Mouse (Mus musculus): ENCODE measurements around the gene Ace2. TPM values are rescaled to one million over a fixed set of nuclear protein-coding genes. Genes with fewer than 3 reads are reported as not detected.

Gene Ace2
- polyA plus RNA-seq, 1 experiment from 2014 or later: 2.1 TPM

DNA sequence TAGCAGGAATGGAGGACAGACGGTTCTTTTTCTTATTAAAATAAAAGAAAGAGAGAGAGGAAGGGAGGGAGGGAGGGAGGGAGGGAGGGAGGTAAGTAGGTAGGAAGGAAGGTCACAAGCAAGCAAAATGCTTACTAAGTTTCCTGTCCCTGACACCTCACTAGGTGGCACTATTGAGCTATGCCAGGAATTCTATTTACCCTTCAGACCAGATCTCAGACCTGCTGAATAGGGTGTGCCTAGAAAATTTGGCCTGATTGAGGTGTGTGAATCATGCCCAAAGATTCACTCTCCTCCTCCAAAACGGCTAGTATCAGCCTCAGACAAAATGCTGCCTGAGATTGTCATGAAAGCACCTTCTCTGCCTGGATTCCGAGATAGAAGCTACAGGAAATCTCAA lies 44.7 kb downstream of the Ace2 start:
- H3K9me3 ChIP-seq: no peaks in the 10 kb centered on the region
- no peak for ATAC-seq (ENCODE audit: insufficient number of reproducible peaks, insufficient read depth, low FRiP score, low TSS enrichment, low read depth)
- H3K4me2 ChIP-seq: no peak overlapping the region
- no peak overlapping the region for H3K4me3 ChIP-seq
- no peaks in the 10 kb centered on the region for H3K36me3 ChIP-seq
- no peaks in the 10 kb centered on the region for H3K4me1 ChIP-seq
- no peak overlapping the region for H3K9ac ChIP-seq
- H3K27me3 ChIP-seq: peaks cover 35% of the 10 kb centered on the region
- no peak overlapping the region for H3K27ac ChIP-seq
- WGBS: 35% methylated on average over 3 of the region's 3 CpGs

DNA sequence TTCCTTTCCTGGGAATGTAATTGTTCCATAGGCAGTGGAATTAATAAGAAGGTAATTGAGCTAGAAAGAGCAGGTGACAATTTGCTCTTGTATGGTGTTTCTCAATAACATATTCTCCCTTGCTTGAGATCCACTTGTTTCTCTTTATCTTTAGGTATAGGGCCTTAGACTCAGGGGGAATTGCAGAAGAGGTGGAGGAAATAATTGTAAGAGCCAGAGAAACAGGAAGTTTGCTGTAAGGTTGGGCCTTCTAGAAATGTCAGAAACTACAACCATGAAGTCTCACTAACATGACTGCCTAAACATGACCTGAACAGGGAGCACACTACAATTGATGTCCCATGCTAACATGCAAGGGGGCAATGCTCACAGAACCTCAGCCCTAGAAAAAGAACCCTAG lies 50.7 kb downstream of the Ace2 start:
- no peak for ATAC-seq (ENCODE audit: insufficient number of reproducible peaks, insufficient read depth, low FRiP score, low TSS enrichment, low read depth)
- no peaks in the 10 kb centered on the region for H3K36me3 ChIP-seq
- H3K27me3 ChIP-seq: peaks cover 30% of the 10 kb centered on the region
- H3K4me1 ChIP-seq: no peaks in the 10 kb centered on the region
- no peaks in the 10 kb centered on the region for H3K9me3 ChIP-seq
- no peak overlapping the region for H3K27ac ChIP-seq
- H3K4me2 ChIP-seq: no peak overlapping the region
- no peak overlapping the region for H3K9ac ChIP-seq
- no peak overlapping the region for H3K4me3 ChIP-seq

DNA sequence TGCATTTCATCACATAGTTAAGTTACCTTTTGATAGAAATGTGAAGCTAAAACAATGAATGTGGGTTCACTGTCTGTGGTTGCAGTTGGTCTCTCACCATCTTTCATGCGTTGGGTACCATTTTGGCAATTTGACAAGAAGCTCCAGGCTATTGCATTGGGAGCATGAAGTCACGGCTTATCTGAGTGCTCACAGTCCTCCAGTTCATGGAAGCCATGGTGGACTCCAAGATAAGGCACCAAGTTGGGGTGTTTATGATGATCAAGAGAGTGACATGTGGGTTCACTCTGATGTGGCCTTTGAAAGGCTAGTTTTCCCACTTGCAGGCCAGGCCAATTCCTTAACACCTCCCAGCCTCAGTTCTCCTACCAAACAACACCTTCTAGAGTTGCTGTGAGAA lies 58.5 kb downstream of the Ace2 start:
- Histone ChIP-seq H3K4me1 (no peaks in the 10 kb centered on the region), H3K9me3 (no peaks in the 10 kb centered on the region), H3K9ac (no peak overlapping the region), H3K27me3 (peaks cover 9% of the 10 kb centered on the region; the same call in 1 of the 2 replicates), H3K4me3 (no peak overlapping the region), H3K36me3 (no peaks in the 10 kb centered on the region), H3K27ac (no peak overlapping the region), H3K4me2 (no peak overlapping the region)
- WGBS: 83% methylated on average over 2 of the region's 2 CpGs
- no peak for ATAC-seq (ENCODE audit: insufficient number of reproducible peaks, insufficient read depth, low FRiP score, low TSS enrichment, low read depth)

DNA sequence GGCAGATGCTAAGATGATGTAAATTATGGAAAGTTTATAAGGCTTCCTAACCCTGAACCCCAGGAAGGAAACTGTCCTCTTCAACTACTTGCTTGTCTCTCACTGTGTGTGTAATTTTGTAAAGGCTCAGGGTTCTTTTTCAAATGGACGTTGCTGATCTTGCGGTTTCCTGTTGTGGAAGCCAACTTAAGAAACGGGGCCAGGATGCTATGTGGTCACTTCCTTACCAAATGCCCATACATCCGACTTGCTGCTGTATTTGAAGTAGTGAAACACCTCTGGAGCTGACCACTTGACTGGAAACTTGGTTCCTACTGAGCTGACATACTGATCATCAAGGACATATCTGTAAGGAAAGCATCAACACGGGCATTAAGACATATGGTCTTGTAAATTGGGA lies 61.4 kb downstream of the Ace2 start:
- WGBS: 79% methylated on average over 5 of the region's 5 CpGs
- Histone ChIP-seq H3K27me3 (peaks cover 3% of the 10 kb centered on the region; the same call in 1 of the 2 replicates), H3K9me3 (no peaks in the 10 kb centered on the region), H3K4me2 (no peak overlapping the region), H3K36me3 (no peaks in the 10 kb centered on the region), H3K4me1 (no peaks in the 10 kb centered on the region), H3K27ac (no peak overlapping the region), H3K4me3 (no peak overlapping the region), H3K9ac (no peak overlapping the region)
- ATAC-seq (ENCODE audit: insufficient number of reproducible peaks, insufficient read depth, low FRiP score, low TSS enrichment, low read depth): no peak

DNA sequence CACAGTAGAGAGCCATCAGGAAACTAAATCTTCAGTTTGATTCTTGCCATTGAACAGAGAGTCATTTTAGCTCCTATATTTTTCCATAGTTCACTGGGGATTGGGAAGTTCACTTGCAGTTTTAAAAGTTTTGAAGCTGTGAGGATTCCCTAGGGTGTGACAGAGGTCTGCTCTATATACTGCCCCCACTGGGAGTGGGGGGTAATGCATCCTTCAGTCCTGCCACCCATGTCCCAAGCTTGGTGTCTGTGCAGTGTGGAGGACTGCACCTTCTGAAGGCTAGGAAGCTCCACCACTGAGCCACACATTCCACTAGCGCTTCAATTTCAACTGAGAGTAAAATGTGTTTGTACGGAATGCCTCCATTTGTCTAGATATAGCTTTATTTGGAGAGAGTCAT lies 82.9 kb downstream of the Ace2 start:
- Histone ChIP-seq H3K4me2 (no peak overlapping the region), H3K27ac (no peak overlapping the region), H3K36me3 (no peaks in the 10 kb centered on the region), H3K9ac (no peak overlapping the region), H3K9me3 (no peaks in the 10 kb centered on the region), H3K4me1 (no peaks in the 10 kb centered on the region), H3K27me3 (peaks cover 15% of the 10 kb centered on the region; the same call in 1 of the 2 replicates), H3K4me3 (no peak overlapping the region)
- WGBS: 71% methylated on average over 2 of the region's 2 CpGs
- no peak for ATAC-seq (ENCODE audit: insufficient number of reproducible peaks, insufficient read depth, low FRiP score, low TSS enrichment, low read depth)

DNA sequence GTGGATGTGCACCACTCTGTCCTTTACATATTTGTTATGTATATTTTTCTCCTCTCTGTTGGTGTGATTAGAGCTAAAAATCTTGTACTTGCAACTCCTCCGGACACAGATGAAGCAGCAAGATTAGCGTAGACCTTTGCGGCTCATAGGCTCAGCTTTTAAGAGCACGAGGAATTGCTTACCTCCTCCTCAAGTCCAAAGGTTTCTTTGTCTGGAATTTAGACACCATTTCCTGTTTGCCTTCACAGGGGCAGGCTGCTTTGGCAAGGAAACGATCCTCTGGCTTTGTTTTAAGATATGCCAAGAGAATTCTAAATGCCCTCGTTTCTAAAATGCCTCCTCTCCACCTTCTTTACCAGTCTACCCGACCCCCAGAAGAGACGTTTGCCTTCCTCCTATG lies 94.2 kb downstream of the Ace2 start:
- H3K4me2 ChIP-seq: no peak overlapping the region
- peaks cover 9% of the 10 kb centered on the region; the same call in 1 of the 2 replicates for H3K27me3 ChIP-seq
- no peak overlapping the region for H3K9ac ChIP-seq
- H3K4me3 ChIP-seq: no peak overlapping the region
- no peaks in the 10 kb centered on the region for H3K36me3 ChIP-seq
- no peak for ATAC-seq (ENCODE audit: insufficient number of reproducible peaks, insufficient read depth, low FRiP score, low TSS enrichment, low read depth)
- no peaks in the 10 kb centered on the region for H3K9me3 ChIP-seq
- H3K4me1 ChIP-seq: no peaks in the 10 kb centered on the region
- no peak overlapping the region for H3K27ac ChIP-seq
- 54% methylated on average over 8 of the region's 8 CpGs for WGBS

Other genes with a start within 250 kb of the Ace2 start
- gene Ap1s2, start 230.3 kb upstream of the Ace2 start, polyA plus RNA-seq (2015; fragmentation: Nextera tagmentation; extraction: Ambion mirVana): 21.7 and 22.7 TPM in 2 replicates
- gene Zrsr2, start 180.7 kb upstream of the Ace2 start, polyA plus RNA-seq (2015; fragmentation: Nextera tagmentation; extraction: Ambion mirVana): 77.7 and 80.8 TPM in 2 replicates
- gene Car5b, start 111.3 kb upstream of the Ace2 start, polyA plus RNA-seq (2015; fragmentation: Nextera tagmentation; extraction: Ambion mirVana): 0.83 and 0.98 TPM in 2 replicates
- 30.1 and 30.2 TPM in 2 replicates for gene Siah1b, start 62.8 kb upstream of the Ace2 start, polyA plus RNA-seq (2015; fragmentation: Nextera tagmentation; extraction: Ambion mirVana)
- 0.24 TPM in 1 of 2 replicates, not detected in the other for gene Cltrn, start 50.5 kb upstream of the Ace2 start, polyA plus RNA-seq (2015; fragmentation: Nextera tagmentation; extraction: Ambion mirVana)
- gene Bmx, start 118.9 kb downstream of the Ace2 start, polyA plus RNA-seq (2015; fragmentation: Nextera tagmentation; extraction: Ambion mirVana): 0.22 and 0.32 TPM in 2 replicates
- 7.4 and 9.0 TPM in 2 replicates for gene Pir, start 130.0 kb downstream of the Ace2 start, polyA plus RNA-seq (2015; fragmentation: Nextera tagmentation; extraction: Ambion mirVana)
- gene Vegfd, start 234.0 kb downstream of the Ace2 start, polyA plus RNA-seq (2015; fragmentation: Nextera tagmentation; extraction: Ambion mirVana): 2.4 and 3.1 TPM in 2 replicates